Mouse (Mus musculus) liver, postnatal 0 days (tissue): ENCODE data around the gene Scp2. TPM values are rescaled to one million over a fixed set of nuclear protein-coding genes. Genes with fewer than 3 reads are reported as not detected.
A peak's percentile ranks its signal among the peaks of the same experiment; 100 is the strongest.

ENCODE experiments used
- ATAC-seq: fragments of 200-750 bp; cut with Nextera tagmentation; 2 replicates; pipeline ENCODE4 v1.8.0; 2017; ENCODE audit warnings: mild to moderate bottlenecking, moderate library complexity
- DNase-seq: peaks from one replicate; pipeline ENCODE4 v3.0.0-alpha.2; 2016
- H3K27ac ChIP-seq: fragments of 300-500 bp; sonication (generic); 2 replicates; pipeline ENCODE4 v1.5.1; 2014; ENCODE audit warnings: antibody characterized with exemption, moderate library complexity, mild to moderate bottlenecking, low read depth
- H3K27me3 ChIP-seq: fragments of 300-500 bp; sonication (generic); 2 replicates; pipeline ENCODE4 v1.6.1; 2014; ENCODE audit warnings: low read length, control low read depth, mixed read lengths; ENCODE audit not compliant: insufficient read depth
- H3K36me3 ChIP-seq: fragments of 300-500 bp; sonication (generic); replicated peaks from 2 replicates; pipeline ENCODE4 v1.6.1; 2014; ENCODE audit warnings: mild to moderate bottlenecking, control low read depth, low read length, moderate library complexity, mixed read lengths; ENCODE audit not compliant: insufficient read depth
- H3K4me1 ChIP-seq: fragments of 300-500 bp; sonication (generic); 2 replicates; pipeline ENCODE4 v1.6.1; 2014; ENCODE audit warnings: antibody characterized with exemption, mild to moderate bottlenecking, control low read depth; ENCODE audit not compliant: insufficient read depth
- H3K4me2 ChIP-seq: fragments of 300-500 bp; sonication (generic); 2 replicates; pipeline ENCODE4 v1.6.1; 2014; ENCODE audit warnings: low read depth, mild to moderate bottlenecking, low read length, moderate library complexity, mixed read lengths
- H3K4me3 ChIP-seq: fragments of 300-500 bp; sonication (generic); 2 replicates; pipeline ENCODE4 v1.5.1; 2014; ENCODE audit warnings: low read depth, low read length
- H3K9ac ChIP-seq: fragments of 300-500 bp; sonication (generic); replicated peaks from 2 replicates; pipeline ENCODE4 v1.6.1; 2014; ENCODE audit warnings: mild to moderate bottlenecking, moderate library complexity
- H3K9me3 ChIP-seq: fragments of 300-500 bp; sonication (generic); 2 replicates; pipeline ENCODE4 v1.6.1; 2016; ENCODE audit warnings: mild to moderate bottlenecking, control low read depth, low read length, mixed read lengths
- CTCF ChIP-seq: sonication (generic); IDR thresholded peaks from 2 replicates; pipeline ENCODE4 v1.5.1; 2016; ENCODE audit warnings: antibody characterized with exemption, low read depth
- EP300 ChIP-seq: IDR thresholded peaks from 2 replicates; pipeline ENCODE4 v1.6.1; 2016; ENCODE audit warnings: antibody characterized with exemption, low read depth, mild to moderate bottlenecking
- WGBS: fragments of 180-500 bp; shearing (Covaris S2); extraction: QIAGEN DNeasy Blood & Tissue Kit; methylation state at CpG from one replicate; pipeline ENCODE4 v1.1.7; 2014; ENCODE audit not compliant: insufficient replicate concordance; 5-methylcytosine and 5-hydroxymethylcytosine counted together
- polyA plus RNA-seq: library from polyadenylated mRNA; unstranded; fragments of >200 nt; fragmentation: Nextera tagmentation; extraction: Ambion mirVana; gene quantifications from 2 replicates; pipeline ENCODE4 v1.2.1, GENCODE M21; 2015

Gene Scp2
- polyA plus RNA-seq, 1 experiment from 2014 or later = 1,508 TPM

- peak overlapping the region; percentile 72 for H3K9ac ChIP-seq
- peak overlapping the region; percentile 29 for H3K4me2 ChIP-seq
- no peak overlapping the region for H3K4me3 ChIP-seq
- H3K36me3 ChIP-seq = peaks cover 22% of the 10 kb centered on the region
- H3K9me3 ChIP-seq = no peaks in the 10 kb centered on the region
- ATAC-seq (peak; percentile 28), DNase-seq (no peak)
- peaks cover 20% of the 10 kb centered on the region for H3K4me1 ChIP-seq
- H3K27me3 ChIP-seq = no peaks in the 10 kb centered on the region
- TF ChIP-seq EP300 (peak; percentile 81), CTCF (no peak)
- H3K27ac ChIP-seq = peak overlapping the region; percentile 93
- 58% methylated on average over 2 of the region's 2 CpGs for WGBS
These were observed 76.7 kb downstream of the Scp2 start for GRCm38 (mm10) chr4:108068081-108068480.

DNA sequence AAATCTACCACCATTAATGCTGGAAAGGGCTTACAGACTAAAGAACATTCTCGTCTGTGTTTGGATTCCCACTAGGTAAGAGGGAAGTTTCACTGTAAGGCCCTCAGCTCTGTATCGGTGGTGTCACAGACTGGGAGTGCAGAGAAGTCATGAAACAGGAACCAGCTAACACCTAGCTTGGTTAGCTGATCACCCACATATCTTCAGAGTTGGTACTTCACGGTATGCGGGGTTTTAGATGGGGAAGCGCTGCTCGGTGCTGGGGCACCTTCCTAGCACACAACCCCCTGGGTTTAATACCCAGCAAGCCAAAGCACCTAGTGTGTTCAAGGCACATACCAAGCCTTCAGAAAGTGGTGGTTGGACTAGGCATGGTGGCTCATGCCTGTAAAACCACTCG lies 77.5 kb downstream of the Scp2 start:
- peak overlapping the region; percentile 93 for H3K27ac ChIP-seq
- peaks cover 30% of the 10 kb centered on the region for H3K36me3 ChIP-seq
- DNase-seq (no peak), ATAC-seq (no peak)
- H3K9ac ChIP-seq = peak overlapping the region; percentile 72
- no peaks in the 10 kb centered on the region for H3K9me3 ChIP-seq
- no peak overlapping the region for H3K4me3 ChIP-seq
- peak overlapping the region; percentile 29; the same call in 1 of the 2 replicates for H3K4me2 ChIP-seq
- 62% methylated on average over 7 of the region's 7 CpGs for WGBS
- H3K27me3 ChIP-seq = no peaks in the 10 kb centered on the region
- TF ChIP-seq CTCF (no peak), EP300 (no peak)
- peaks cover 20% of the 10 kb centered on the region for H3K4me1 ChIP-seq

DNA sequence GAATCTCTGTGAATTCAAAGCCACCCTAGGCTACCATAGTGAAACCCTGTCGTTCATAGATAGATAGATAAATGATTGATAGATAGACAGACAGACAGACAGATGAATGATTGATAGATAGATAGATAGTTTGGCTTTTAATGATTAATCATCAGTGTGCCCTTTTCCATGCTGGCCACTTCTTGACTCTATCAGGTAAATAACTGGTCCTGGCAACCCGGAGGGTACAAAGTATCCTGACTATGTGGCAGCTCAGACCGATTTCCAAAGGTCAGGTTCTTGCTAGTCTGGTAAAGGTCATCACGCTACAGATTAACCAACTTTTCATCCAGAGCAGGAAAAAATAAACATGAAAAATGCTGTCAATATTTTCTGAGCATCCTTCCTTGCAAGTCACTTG lies 78.2 kb downstream of the Scp2 start:
- peaks cover 31% of the 10 kb centered on the region for H3K36me3 ChIP-seq

GRCm38 (mm10) chr4:108065176-108065844 lies 79.5 kb downstream of the Scp2 start:
- H3K27ac ChIP-seq = peak overlapping the region; percentile 91

More for the DNA sequence above, 78.2 kb downstream of the Scp2 start:
- Histone ChIP-seq H3K4me1 (peaks cover 15% of the 10 kb centered on the region), H3K4me3 (no peak overlapping the region), H3K9me3 (no peaks in the 10 kb centered on the region), H3K4me2 (no peak overlapping the region), H3K27ac (peak overlapping the region; percentile 93), H3K27me3 (no peaks in the 10 kb centered on the region), H3K9ac (no peak overlapping the region)
- TF ChIP-seq CTCF (no peak), EP300 (peak; percentile 96)
- ATAC-seq (peak; percentile 79), DNase-seq (peak; percentile 62)
- WGBS = 58% methylated on average over 4 of the region's 4 CpGs

DNA sequence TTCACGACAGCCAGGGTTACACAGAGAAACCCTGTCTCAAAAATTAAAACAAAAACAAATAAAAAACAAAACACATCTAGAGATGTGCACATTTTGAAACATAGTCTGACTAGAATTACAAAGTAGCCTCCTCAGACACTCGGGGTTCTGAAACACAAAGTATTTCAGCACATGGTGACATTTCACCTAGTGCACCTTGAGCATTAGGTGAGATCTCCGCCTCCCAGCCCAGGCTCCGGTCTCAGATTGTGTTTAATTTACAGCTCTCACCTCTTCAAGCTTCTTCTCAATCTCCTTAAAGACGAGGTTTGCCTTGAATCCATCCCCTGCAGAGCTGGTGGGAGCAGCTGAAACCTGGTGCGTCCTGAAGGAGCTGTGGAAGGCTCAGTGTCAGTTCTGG lies 81.2 kb downstream of the Scp2 start:
- Histone ChIP-seq H3K27me3 (no peaks in the 10 kb centered on the region), H3K4me2 (0 out of 2 replicates have a peak overlapping the region, but pooled peaks have one; percentile 31), H3K9ac (no peak overlapping the region), H3K4me1 (peaks cover 11% of the 10 kb centered on the region), H3K36me3 (peaks cover 45% of the 10 kb centered on the region), H3K4me3 (no peak overlapping the region), H3K9me3 (no peaks in the 10 kb centered on the region), H3K27ac (peak overlapping the region; percentile 91)
- WGBS = 69% methylated on average over 6 of the region's 6 CpGs
- DNase-seq (no peak), ATAC-seq (0 out of 2 replicates have a peak, but pooled peaks have one; percentile 12)
- TF ChIP-seq EP300 (no peak; the same call in 1 of the 2 replicates), CTCF (no peak)

More at GRCm38 (mm10) chr4:108065176-108065844, 79.5 kb downstream of the Scp2 start:
- Histone ChIP-seq H3K9ac (no peak overlapping the region; the same call in 1 of the 2 replicates), H3K27me3 (no peaks in the 10 kb centered on the region), H3K36me3 (peaks cover 32% of the 10 kb centered on the region), H3K9me3 (no peaks in the 10 kb centered on the region), H3K4me1 (peaks cover 11% of the 10 kb centered on the region), H3K4me2 (0 out of 2 replicates have a peak overlapping the region, but pooled peaks have one; percentile 12), H3K4me3 (no peak overlapping the region)
- no peak for ATAC-seq
- TF ChIP-seq EP300 = no peak
- TF ChIP-seq CTCF = no peak
- no peak for DNase-seq
- 58% methylated on average over 2 of the region's 2 CpGs for WGBS

DNA sequence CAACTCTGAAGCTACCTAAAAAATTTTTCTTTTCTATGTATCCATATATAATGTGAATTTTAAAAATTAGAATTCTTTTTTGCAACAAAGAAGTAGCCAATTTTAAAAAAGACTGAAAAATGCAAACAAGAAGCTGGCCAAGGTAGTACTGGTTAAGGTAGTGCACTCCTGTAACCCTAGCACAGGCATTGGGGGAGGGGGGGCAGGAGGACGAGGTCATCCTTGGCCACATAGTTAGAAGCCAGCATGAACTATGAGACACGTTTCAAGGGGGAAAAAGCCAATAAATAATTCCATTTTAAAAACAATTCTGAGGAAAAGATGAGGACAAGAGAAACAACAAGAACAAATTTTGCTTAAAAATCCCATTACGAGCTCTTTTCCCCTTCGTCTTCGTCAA lies 82.3 kb downstream of the Scp2 start:
- no peak overlapping the region for H3K4me2 ChIP-seq
- H3K4me3 ChIP-seq = no peak overlapping the region
- H3K27ac ChIP-seq = peak overlapping the region; percentile 91; the same call in 1 of the 2 replicates
- DNase-seq (no peak), ATAC-seq (no peak)
- no peaks in the 10 kb centered on the region for H3K9me3 ChIP-seq
- no peak for TF ChIP-seq EP300
- H3K9ac ChIP-seq = no peak overlapping the region
- peaks cover 50% of the 10 kb centered on the region for H3K36me3 ChIP-seq
- WGBS = 84% methylated on average over 5 of the region's 5 CpGs
- no peaks in the 10 kb centered on the region for H3K27me3 ChIP-seq
- H3K4me1 ChIP-seq = peaks cover 5% of the 10 kb centered on the region; the same call in 1 of the 2 replicates
